Mouse (Mus musculus): ENCODE measurements around the gene Isg20l2. TPM values are rescaled to one million over a fixed set of nuclear protein-coding genes. Genes with fewer than 3 reads are reported as not detected.
"Not testable (repeated sequence)": the region's sequence is repeated elsewhere in the genome, so short reads cannot be mapped to it uniquely, and the experiment has no call there.

The Isg20l2 gene
- polyA plus RNA-seq, 1 experiment from 2014 or later: 67.7 TPM

GRCm38 (mm10) chr3:87901959-87902358 is 28.2 kb upstream of the Isg20l2 start:
- not testable (repeated sequence) for H3K4me3 ChIP-seq; H3K27ac ChIP-seq; H3K4me2 ChIP-seq (replicated peaks); H3K9ac ChIP-seq; ATAC-seq (ENCODE audit: low FRiP score); H3K27me3 ChIP-seq; H3K36me3 ChIP-seq; H3K4me1 ChIP-seq; H3K9me3 ChIP-seq (replicated peaks)
- 91% methylated on average over 5 of the region's 6 CpGs for WGBS

- H3K27me3 ChIP-seq: no peaks in the 10 kb centered on the region
- no peak overlapping the region for H3K4me3 ChIP-seq
- no peak overlapping the region for H3K4me2 ChIP-seq (replicated peaks)
- WGBS: 39% methylated on average over 5 of the region's 5 CpGs
- H3K27ac ChIP-seq: no peak overlapping the region
- ATAC-seq (ENCODE audit: low FRiP score): no peak
- no peaks in the 10 kb centered on the region for H3K9me3 ChIP-seq (replicated peaks)
- H3K36me3 ChIP-seq: no peaks in the 10 kb centered on the region
- peaks cover 17% of the 10 kb centered on the region for H3K4me1 ChIP-seq
- H3K9ac ChIP-seq: no peak overlapping the region
Observed at GRCm38 (mm10) chr3:87903821-87904220, 26.3 kb upstream of the Isg20l2 start.

GRCm38 (mm10) chr3:87905880-87906485 is 24.1 kb upstream of the Isg20l2 start, which contains the start of gene Hdgf:
Gene Hdgf (plus strand): TSS chr3:87906321.
- Histone ChIP-seq H3K4me2 (replicated peaks) (peak within 1 kb of the TSS; percentile 87), H3K4me1 (peaks cover 38% of the 10 kb centered on the region), H3K9ac (peak within 1 kb of the TSS; percentile 95), H3K4me3 (peak within 1 kb of the TSS; percentile 98), H3K27me3 (no peaks in the 10 kb centered on the region), H3K9me3 (replicated peaks) (no peaks in the 10 kb centered on the region), H3K27ac (peak within 1 kb of the TSS; percentile 96), H3K36me3 (no peaks in the 10 kb centered on the region)
- peak; percentile 94 for ATAC-seq (ENCODE audit: low FRiP score)
- 1% methylated on average over 48 of the region's 57 CpGs for WGBS

- 0% methylated on average over 40 of the region's 47 CpGs for WGBS
- Histone ChIP-seq H3K36me3 (no peaks in the 10 kb centered on the region), H3K27me3 (no peaks in the 10 kb centered on the region), H3K9ac (peak overlapping the region; percentile 95), H3K4me2 (replicated peaks) (peak overlapping the region; percentile 87), H3K9me3 (replicated peaks) (no peaks in the 10 kb centered on the region), H3K4me1 (peaks cover 42% of the 10 kb centered on the region), H3K4me3 (peak overlapping the region; percentile 98), H3K27ac (peak overlapping the region; percentile 96)
- peak; percentile 44 for ATAC-seq (ENCODE audit: low FRiP score)
Observed at GRCm38 (mm10) chr3:87906601-87906980, 23.5 kb upstream of the Isg20l2 start.

GRCm38 (mm10) chr3:87906981-87907857 is 22.9 kb upstream of the Isg20l2 start:
- peak overlapping the region; percentile 96 for H3K27ac ChIP-seq
- no peaks in the 10 kb centered on the region for H3K27me3 ChIP-seq
- no peaks in the 10 kb centered on the region for H3K9me3 ChIP-seq (replicated peaks)
- no peak for ATAC-seq (ENCODE audit: low FRiP score)
- H3K4me2 ChIP-seq (replicated peaks): peak overlapping the region; percentile 87
- WGBS: 1% methylated on average over 27 of the region's 27 CpGs
- H3K4me3 ChIP-seq: peak overlapping the region; percentile 98
- no peaks in the 10 kb centered on the region for H3K36me3 ChIP-seq
- H3K4me1 ChIP-seq: peaks cover 47% of the 10 kb centered on the region
- H3K9ac ChIP-seq: peak overlapping the region; percentile 95

- Histone ChIP-seq H3K4me1 (peaks cover 47% of the 10 kb centered on the region), H3K4me3 (peak overlapping the region; percentile 98), H3K4me2 (replicated peaks) (peak overlapping the region; percentile 87), H3K9me3 (replicated peaks) (no peaks in the 10 kb centered on the region), H3K27me3 (no peaks in the 10 kb centered on the region), H3K27ac (no peak overlapping the region), H3K36me3 (peaks cover 2% of the 10 kb centered on the region; the same call in 1 of the 2 replicates), H3K9ac (peak overlapping the region; percentile 95)
- WGBS: 11% methylated on average over 1 of the region's 1 CpGs
- no peak for ATAC-seq (ENCODE audit: low FRiP score)
Observed at GRCm38 (mm10) chr3:87907906-87908305, 22.2 kb upstream of the Isg20l2 start.

GRCm38 (mm10) chr3:87909381-87909780 is 20.7 kb upstream of the Isg20l2 start:
- Histone ChIP-seq H3K4me1 (peaks cover 47% of the 10 kb centered on the region), H3K27ac (peak overlapping the region; percentile 85), H3K9ac (no peak overlapping the region), H3K27me3 (no peaks in the 10 kb centered on the region), H3K36me3 (peaks cover 15% of the 10 kb centered on the region), H3K4me2 (replicated peaks) (peak overlapping the region; percentile 65), H3K9me3 (replicated peaks) (no peaks in the 10 kb centered on the region), H3K4me3 (0 out of 2 replicates have a peak overlapping the region, but pooled peaks have one; percentile 37)
- ATAC-seq (ENCODE audit: low FRiP score): no peak
- 88% methylated on average over 2 of the region's 2 CpGs for WGBS

- Histone ChIP-seq H3K4me2 (replicated peaks) (peak overlapping the region; percentile 65), H3K4me3 (peak overlapping the region; percentile 37), H3K9me3 (replicated peaks) (no peaks in the 10 kb centered on the region), H3K27ac (peak overlapping the region; percentile 85), H3K9ac (no peak overlapping the region), H3K36me3 (peaks cover 20% of the 10 kb centered on the region), H3K27me3 (no peaks in the 10 kb centered on the region), H3K4me1 (peaks cover 47% of the 10 kb centered on the region)
- WGBS: 3% methylated on average over 4 of the region's 4 CpGs
- ATAC-seq (ENCODE audit: low FRiP score): no peak
Observed at GRCm38 (mm10) chr3:87909874-87910273, 20.2 kb upstream of the Isg20l2 start.

GRCm38 (mm10) chr3:87910573-87911141 is 19.5 kb upstream of the Isg20l2 start:
- H3K4me1 ChIP-seq: peaks cover 47% of the 10 kb centered on the region
- ATAC-seq (ENCODE audit: low FRiP score): peak; percentile 38
- 4% methylated on average over 12 of the region's 12 CpGs for WGBS
- peak overlapping the region; percentile 69 for H3K9ac ChIP-seq
- H3K36me3 ChIP-seq: peaks cover 27% of the 10 kb centered on the region
- peak overlapping the region; percentile 65 for H3K4me2 ChIP-seq (replicated peaks)
- H3K27ac ChIP-seq: peak overlapping the region; percentile 85
- no peaks in the 10 kb centered on the region for H3K9me3 ChIP-seq (replicated peaks)
- no peaks in the 10 kb centered on the region for H3K27me3 ChIP-seq
- peak overlapping the region; percentile 37 for H3K4me3 ChIP-seq

- peaks cover 45% of the 10 kb centered on the region for H3K36me3 ChIP-seq
- H3K27ac ChIP-seq: no peak overlapping the region
- peaks cover 33% of the 10 kb centered on the region for H3K4me1 ChIP-seq
- whole genome bisulfite sequencing: 86% methylated on average over 7 of the region's 7 CpGs
- ATAC-seq (ENCODE audit: low FRiP score): no peak
- H3K4me3 ChIP-seq: no peak overlapping the region
- H3K9me3 ChIP-seq (replicated peaks): no peaks in the 10 kb centered on the region
- no peak overlapping the region for H3K4me2 ChIP-seq (replicated peaks)
- H3K9ac ChIP-seq: no peak overlapping the region
- no peaks in the 10 kb centered on the region for H3K27me3 ChIP-seq
Observed at GRCm38 (mm10) chr3:87913491-87913890, 16.6 kb upstream of the Isg20l2 start.

- H3K9me3 ChIP-seq (replicated peaks): no peaks in the 10 kb centered on the region
- H3K4me2 ChIP-seq (replicated peaks): no peak overlapping the region
- H3K4me1 ChIP-seq: peaks cover 32% of the 10 kb centered on the region
- H3K27ac ChIP-seq: no peak overlapping the region
- no peak overlapping the region for H3K9ac ChIP-seq
- no peaks in the 10 kb centered on the region for H3K27me3 ChIP-seq
- WGBS: 97% methylated on average over 10 of the region's 10 CpGs
- H3K36me3 ChIP-seq: peaks cover 45% of the 10 kb centered on the region
- no peak overlapping the region for H3K4me3 ChIP-seq
- no peak for ATAC-seq (ENCODE audit: low FRiP score)
Observed at GRCm38 (mm10) chr3:87913891-87914290, 16.2 kb upstream of the Isg20l2 start.

- Histone ChIP-seq H3K27ac (no peak overlapping the region), H3K9me3 (replicated peaks) (no peaks in the 10 kb centered on the region), H3K4me1 (peaks cover 14% of the 10 kb centered on the region), H3K4me3 (no peak overlapping the region), H3K36me3 (peaks cover 48% of the 10 kb centered on the region), H3K9ac (no peak overlapping the region), H3K27me3 (no peaks in the 10 kb centered on the region), H3K4me2 (replicated peaks) (no peak overlapping the region)
- WGBS: 82% methylated on average over 1 of the region's 1 CpGs
- ATAC-seq (ENCODE audit: low FRiP score): no peak
Observed at GRCm38 (mm10) chr3:87916990-87917389, 13.1 kb upstream of the Isg20l2 start.
